Mouse (Mus musculus) stomach, postnatal 0 days (tissue): ENCODE results near the gene Susd1. TPM values are rescaled to one million over a fixed set of nuclear protein-coding genes. Genes with fewer than 3 reads are reported as not detected.

Source experiments
- ATAC-seq: fragments of 200-750 bp; cut with Nextera tagmentation; 2 replicates; pipeline ENCODE4 v1.8.0; 2017; ENCODE audit not compliant: low FRiP score, low TSS enrichment
- DNase-seq: peaks from one replicate; pipeline ENCODE4 v3.0.0-alpha.2; 2016; ENCODE audit warnings: low spot score
- H3K27ac ChIP-seq: fragments of 300-500 bp; sonication (generic); replicated peaks from 2 replicates; pipeline ENCODE4 v1.5.1; 2014; ENCODE audit warnings: mild to moderate bottlenecking, control low read depth
- H3K27me3 ChIP-seq: fragments of 300-500 bp; sonication (generic); 2 replicates; pipeline ENCODE4 v1.6.1; 2014; ENCODE audit warnings: low read length; ENCODE audit not compliant: control insufficient read depth, insufficient read depth
- H3K36me3 ChIP-seq: fragments of 300-500 bp; sonication (generic); 2 replicates; pipeline ENCODE4 v1.6.1; 2014; ENCODE audit warnings: low read length, mixed read lengths; ENCODE audit not compliant: control insufficient read depth, insufficient read depth
- H3K4me1 ChIP-seq: fragments of 300-500 bp; sonication (generic); replicated peaks from 2 replicates; pipeline ENCODE4 v1.6.1; 2014; ENCODE audit warnings: antibody characterized with exemption; ENCODE audit not compliant: control insufficient read depth, insufficient read depth
- H3K4me2 ChIP-seq: fragments of 300-500 bp; sonication (generic); replicated peaks from 2 replicates; pipeline ENCODE4 v1.6.1; 2014; ENCODE audit warnings: low read depth, mild to moderate bottlenecking, control low read depth, moderate library complexity
- H3K4me3 ChIP-seq: fragments of 300-500 bp; sonication (generic); 2 replicates; pipeline ENCODE4 v1.5.1; 2014; ENCODE audit warnings: low read depth, low read length, control low read depth
- H3K9ac ChIP-seq: fragments of 300-500 bp; sonication (generic); 2 replicates; pipeline ENCODE4 v1.6.1; 2014; ENCODE audit warnings: mild to moderate bottlenecking, low read length, control low read depth, mixed read lengths
- H3K9me3 ChIP-seq: fragments of 300-500 bp; sonication (generic); 2 replicates; pipeline ENCODE4 v1.6.1; 2016; ENCODE audit warnings: low read length; ENCODE audit not compliant: control insufficient read depth
- CTCF ChIP-seq: IDR thresholded peaks from 2 replicates; pipeline ENCODE4 v1.5.1; 2016; ENCODE audit warnings: antibody characterized with exemption, low read depth, mild to moderate bottlenecking, moderate library complexity
- EP300 ChIP-seq: optimal IDR thresholded peaks from 2 replicates; pipeline ENCODE3; 2016; ENCODE audit warnings: antibody characterized with exemption
- WGBS: fragments of 180-500 bp; shearing (Covaris S2); extraction: QIAGEN DNeasy Blood & Tissue Kit; methylation state at CpG from one replicate; pipeline ENCODE4 v1.1.7; 2014; 5-methylcytosine and 5-hydroxymethylcytosine counted together
- polyA plus RNA-seq: library from polyadenylated mRNA; unstranded; fragments of >200 nt; fragmentation: Nextera tagmentation; extraction: Ambion mirVana; gene quantifications from 2 replicates; pipeline ENCODE4 v1.2.1, GENCODE M21; 2015

Susd1 gene
- polyA plus RNA-seq, 1 experiment from 2014 or later: 3.2 TPM

DNA sequence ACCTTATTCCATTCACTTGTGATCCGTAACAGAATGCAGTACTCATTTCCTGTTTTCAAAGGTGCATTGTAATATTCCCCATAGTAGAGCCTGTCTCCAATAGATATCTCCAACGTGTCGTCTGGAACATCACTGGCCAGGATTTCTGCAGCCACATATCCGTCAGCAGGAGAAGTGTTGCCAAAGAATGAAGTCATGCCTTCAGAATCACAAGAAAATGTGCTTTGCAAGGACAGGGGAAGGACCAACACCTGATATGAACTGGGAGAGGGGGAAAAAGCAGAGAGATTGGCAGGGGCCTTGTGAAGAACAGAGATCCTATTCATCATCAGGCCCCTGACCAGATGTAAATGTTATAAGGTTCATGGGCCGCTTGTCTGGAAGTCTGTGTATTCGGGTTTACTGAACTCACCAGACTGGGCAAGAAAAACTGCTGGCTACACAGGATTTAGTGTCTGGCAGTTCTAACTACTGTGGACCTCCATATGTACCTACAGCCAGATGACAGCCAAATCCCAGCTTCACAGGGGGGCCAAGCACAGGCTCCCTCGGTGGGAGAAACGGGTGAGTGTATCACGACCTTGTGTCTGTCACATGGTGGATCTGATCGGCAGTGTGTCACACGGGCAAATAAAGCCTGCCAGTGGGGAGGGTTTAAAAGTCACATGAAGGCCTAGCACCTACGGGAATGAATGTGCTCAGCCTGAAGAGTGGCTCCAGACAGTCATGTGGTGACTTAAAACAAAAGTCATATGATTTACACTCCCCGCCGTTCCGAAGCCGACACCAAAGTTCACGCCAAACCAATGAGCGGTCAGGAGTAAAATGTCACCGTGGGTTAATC, 108.8 kb downstream of the Susd1 start:
- WGBS: 76% methylated on average over 19 of the region's 19 CpGs
- Histone ChIP-seq H3K27ac (no peak overlapping the region), H3K27me3 (no peaks in the 10 kb centered on the region), H3K4me1 (0 out of 2 replicates have a peak, but pooled peaks cover 3% of the 10 kb centered on the region), H3K4me2 (no peak overlapping the region), H3K9me3 (no peaks in the 10 kb centered on the region), H3K4me3 (no peak overlapping the region), H3K36me3 (no peaks in the 10 kb centered on the region), H3K9ac (no peak overlapping the region)
- DNase-seq (no peak), ATAC-seq (no peak)
- TF ChIP-seq EP300: no peak
- TF ChIP-seq CTCF: no peak

DNA sequence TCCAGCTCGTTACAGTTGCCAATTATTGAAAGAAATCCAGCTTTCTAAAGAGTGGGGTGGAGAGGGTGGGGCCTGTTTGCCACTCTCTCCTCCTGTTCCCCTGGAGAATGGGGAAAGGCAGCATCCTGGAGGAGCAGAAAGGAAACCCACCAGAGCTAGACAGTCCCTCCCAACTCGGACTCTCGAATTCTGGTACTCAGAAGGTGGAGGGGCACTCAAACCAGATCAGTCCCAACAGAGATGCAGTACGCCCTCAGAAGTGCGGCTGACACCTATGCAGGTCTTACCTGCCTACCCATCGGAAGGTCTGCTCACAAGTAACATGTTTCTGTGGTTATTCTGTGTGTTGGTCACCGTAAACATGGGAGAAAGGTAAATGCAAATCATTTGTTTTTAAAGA, 109.6 kb downstream of the Susd1 start:
- Histone ChIP-seq H3K4me2 (no peak overlapping the region), H3K4me3 (no peak overlapping the region), H3K4me1 (0 out of 2 replicates have a peak, but pooled peaks cover 3% of the 10 kb centered on the region), H3K9ac (no peak overlapping the region), H3K36me3 (no peaks in the 10 kb centered on the region), H3K9me3 (no peaks in the 10 kb centered on the region), H3K27ac (no peak overlapping the region), H3K27me3 (no peaks in the 10 kb centered on the region)
- TF ChIP-seq CTCF: no peak
- no peak for TF ChIP-seq EP300
- DNase-seq (no peak), ATAC-seq (no peak)
- 90% methylated on average over 7 of the region's 7 CpGs for WGBS

DNA sequence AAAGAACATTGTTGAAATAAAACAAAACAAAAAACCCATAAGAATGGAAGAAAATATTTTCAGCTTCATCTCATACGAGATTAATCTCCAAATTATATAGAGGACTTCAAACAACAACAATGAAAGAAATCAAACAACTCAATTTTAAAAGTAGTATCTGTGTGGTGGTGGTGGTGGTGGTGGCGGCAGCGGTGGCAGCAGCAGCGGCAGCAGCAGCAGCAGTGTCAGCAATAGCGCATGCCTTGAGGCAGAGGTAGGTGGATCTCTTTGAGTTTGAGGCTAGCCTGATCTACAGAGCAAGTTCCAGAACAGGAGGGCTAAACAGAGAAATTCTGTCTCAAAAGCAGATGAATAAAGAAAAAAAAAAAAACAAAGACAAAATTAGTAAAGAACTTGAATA, 110.4 kb downstream of the Susd1 start:
- no peak overlapping the region for H3K4me3 ChIP-seq
- TF ChIP-seq EP300: no peak
- TF ChIP-seq CTCF: no peak
- ATAC-seq (no peak), DNase-seq (no peak)
- H3K36me3 ChIP-seq: no peaks in the 10 kb centered on the region
- H3K9ac ChIP-seq: no peak overlapping the region
- H3K4me2 ChIP-seq: no peak overlapping the region
- no peak overlapping the region for H3K27ac ChIP-seq
- no peaks in the 10 kb centered on the region for H3K9me3 ChIP-seq
- 91% methylated on average over 5 of the region's 5 CpGs for WGBS
- no peaks in the 10 kb centered on the region for H3K27me3 ChIP-seq
- 0 out of 2 replicates have a peak, but pooled peaks cover 3% of the 10 kb centered on the region for H3K4me1 ChIP-seq

DNA sequence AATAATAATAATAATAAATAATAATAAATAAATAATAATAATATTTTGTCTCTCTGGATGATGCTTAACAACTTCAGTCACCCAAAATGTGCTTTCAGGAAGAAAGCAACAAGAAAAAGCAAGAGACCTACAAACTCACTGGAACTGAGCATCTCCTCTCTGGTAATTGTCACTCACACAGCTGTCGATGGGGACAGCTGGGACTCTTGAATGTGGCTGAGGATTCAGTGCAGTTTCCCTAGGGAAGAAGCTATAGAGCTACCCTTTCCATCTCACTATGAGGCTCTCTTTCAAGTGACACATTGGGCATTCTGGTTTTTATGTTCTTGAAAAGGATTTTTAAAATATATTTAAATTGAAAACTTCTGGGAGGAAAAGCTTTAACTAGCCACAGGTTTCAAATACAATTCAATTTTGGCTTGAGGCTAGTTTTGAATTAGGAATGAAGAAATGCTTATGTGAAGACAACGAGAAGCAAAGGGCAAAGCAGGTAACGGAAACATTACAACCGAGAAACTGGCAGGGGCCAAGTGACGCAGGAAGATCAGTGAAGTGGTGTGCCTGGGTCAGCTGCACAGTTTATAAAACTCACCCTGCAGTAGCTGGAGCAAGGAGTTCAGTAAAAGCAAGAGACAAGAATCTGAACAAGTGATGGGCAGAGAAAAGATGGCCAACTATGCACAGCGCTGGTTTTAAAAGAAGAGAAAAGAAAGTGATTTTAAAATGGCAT, 112.2 kb downstream of the Susd1 start:
- H3K9me3 ChIP-seq: no peaks in the 10 kb centered on the region
- no peak for ATAC-seq
- no peak overlapping the region for H3K4me2 ChIP-seq
- H3K4me1 ChIP-seq: no peaks in the 10 kb centered on the region
- H3K27me3 ChIP-seq: no peaks in the 10 kb centered on the region
- H3K36me3 ChIP-seq: no peaks in the 10 kb centered on the region
- no peak overlapping the region for H3K4me3 ChIP-seq
- no peak for DNase-seq
- 90% methylated on average over 6 of the region's 6 CpGs for WGBS
- no peak for TF ChIP-seq EP300
- no peak for TF ChIP-seq CTCF
- no peak overlapping the region for H3K27ac ChIP-seq
- no peak overlapping the region for H3K9ac ChIP-seq

DNA sequence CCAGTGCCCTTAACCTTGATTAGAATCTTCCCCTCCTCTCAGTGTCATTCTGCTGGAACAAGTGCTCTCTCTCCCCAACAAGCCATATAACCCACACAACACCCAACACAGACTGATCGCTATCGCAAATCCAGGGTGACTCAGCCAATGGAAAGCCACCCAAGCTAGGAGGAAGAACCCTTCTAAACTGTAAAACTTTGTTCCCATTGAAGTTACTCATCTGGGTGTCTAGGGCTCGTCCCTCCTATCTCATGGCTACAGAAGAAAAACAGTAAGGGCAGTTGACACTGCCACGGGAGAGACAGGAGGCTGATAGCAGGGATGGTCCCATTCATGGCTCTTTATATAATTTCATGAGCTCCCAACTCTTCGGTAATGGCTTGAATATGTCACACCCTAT, 114.1 kb downstream of the Susd1 start:
- WGBS: 87% methylated on average over 5 of the region's 5 CpGs
- Histone ChIP-seq H3K27me3 (no peaks in the 10 kb centered on the region), H3K4me2 (no peak overlapping the region), H3K4me3 (no peak overlapping the region), H3K9ac (no peak overlapping the region), H3K4me1 (no peaks in the 10 kb centered on the region), H3K36me3 (no peaks in the 10 kb centered on the region), H3K27ac (no peak overlapping the region), H3K9me3 (no peaks in the 10 kb centered on the region)
- ATAC-seq (no peak), DNase-seq (no peak)
- TF ChIP-seq CTCF (no peak), EP300 (no peak)

DNA sequence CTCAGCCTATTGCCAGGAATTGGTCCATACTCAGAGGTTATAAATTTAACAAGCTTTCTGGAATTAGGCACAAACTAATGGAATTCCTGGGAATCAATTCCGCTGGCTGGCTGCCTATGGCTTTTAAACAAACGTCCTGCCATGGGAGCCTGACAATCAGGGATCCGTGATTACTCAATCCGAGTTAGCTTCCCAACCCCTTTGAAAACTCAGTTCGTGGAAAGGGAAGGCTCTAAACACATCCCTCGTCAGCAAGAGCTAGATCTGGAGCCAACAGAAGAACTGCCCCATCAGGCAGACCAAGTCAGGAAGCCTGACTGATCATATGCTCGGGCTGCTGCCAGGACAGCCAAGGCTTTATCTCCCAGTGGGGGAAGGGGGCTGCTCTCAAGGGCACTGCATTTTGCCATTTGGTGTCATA, 115.2 kb downstream of the Susd1 start:
- Histone ChIP-seq H3K9ac (no peak overlapping the region), H3K4me3 (no peak overlapping the region), H3K4me1 (no peaks in the 10 kb centered on the region), H3K27ac (no peak overlapping the region), H3K27me3 (no peaks in the 10 kb centered on the region), H3K4me2 (no peak overlapping the region), H3K9me3 (no peaks in the 10 kb centered on the region), H3K36me3 (no peaks in the 10 kb centered on the region)
- ATAC-seq (no peak), DNase-seq (no peak)
- WGBS: 18% methylated on average over 7 of the region's 7 CpGs
- no peak for TF ChIP-seq EP300
- TF ChIP-seq CTCF: no peak
